Comparison of ENCODE assay signal across 12 mouse cellular contexts in the genomic region with DNA sequence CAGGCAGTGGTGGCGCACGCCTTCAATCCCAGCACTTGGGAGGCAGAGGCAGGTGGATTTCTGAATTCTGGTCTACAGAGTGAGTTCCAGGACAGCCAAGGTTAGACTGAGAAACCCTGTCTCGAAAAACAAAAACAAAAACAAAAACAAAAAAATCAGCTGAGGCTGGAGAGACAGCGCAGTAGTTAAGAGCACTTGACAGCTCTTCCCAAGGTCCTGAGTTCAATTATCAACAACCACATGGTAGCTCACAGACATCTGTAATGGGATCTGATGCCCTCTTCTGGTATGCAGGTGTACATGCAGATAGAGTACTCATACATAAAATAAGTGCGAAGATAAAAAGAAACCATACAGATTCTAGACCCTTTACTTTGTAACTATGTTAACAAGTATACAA. TPM values are rescaled to one million over a fixed set of nuclear protein-coding genes. Genes with fewer than 3 reads are reported as not detected.
DNase-seq lines count a peak whose midpoint lies in the region; ATAC-seq lines count a peak whose summit lies in the region.
"Had no signal": no experiment of that assay in that cellular context is flagged by ENCODE, and none has a peak within 500 bp of the region (broad histone marks: within the 10 kb centered on the region; RNA-seq: fewer than 3 reads in every experiment).

No protein-coding gene starts in this region.

- peak; percentile 3; the same call in 1 of the 2 replicates for ATAC-seq in forebrain, embryonic 12.5 days (ENCODE audit: low FRiP score)
- ATAC-seq in forebrain, embryonic 14.5 days, result no peak
- no peak for ATAC-seq in midbrain, embryonic 11.5 days (ENCODE audit: low FRiP score)
- no peak for ATAC-seq in midbrain, embryonic 14.5 days (ENCODE audit: low FRiP score, low TSS enrichment)
- no peak for ATAC-seq in limb, embryonic 12.5 days (ENCODE audit: insufficient number of reproducible peaks, insufficient read depth, low FRiP score, low TSS enrichment, low read depth)
- ATAC-seq in stomach, embryonic 16.5 days (ENCODE audit: insufficient read depth, low FRiP score), result peak; percentile 1; the same call in 1 of the 2 replicates

- H3K4me1 ChIP-seq in forebrain, embryonic 12.5 days, result peaks cover 23% of the 10 kb centered on the region
- peaks cover 8% of the 10 kb centered on the region; the same call in 1 of the 2 replicates for H3K4me1 ChIP-seq in forebrain, embryonic 14.5 days (ENCODE audit: control insufficient read depth, insufficient read depth, low read length)
- peaks cover 10% of the 10 kb centered on the region for H3K4me1 ChIP-seq in midbrain, embryonic 11.5 days (ENCODE audit: control insufficient read depth, insufficient read depth, low read length)
- H3K4me1 ChIP-seq in midbrain, embryonic 14.5 days (ENCODE audit: control insufficient read depth, insufficient read depth, low read length), result peaks cover 12% of the 10 kb centered on the region
- H3K4me1 ChIP-seq in limb, embryonic 12.5 days (replicated peaks), result peaks cover 22% of the 10 kb centered on the region
- peaks cover 19% of the 10 kb centered on the region for H3K4me1 ChIP-seq in stomach, embryonic 16.5 days (ENCODE audit: control insufficient read depth, insufficient read depth, low read length)

- H3K27ac ChIP-seq in forebrain, embryonic 12.5 days, result no peak overlapping the region
- H3K27ac ChIP-seq in forebrain, embryonic 14.5 days (ENCODE audit: low read depth, low read length), result no peak overlapping the region
- H3K27ac ChIP-seq in midbrain, embryonic 11.5 days (ENCODE audit: low read depth, low read length), result no peak overlapping the region
- H3K27ac ChIP-seq in midbrain, embryonic 14.5 days (replicated peaks; ENCODE audit: low read depth, low read length), result no peak overlapping the region
- H3K27ac ChIP-seq in limb, embryonic 12.5 days, result no peak overlapping the region
- H3K27ac ChIP-seq in stomach, embryonic 16.5 days (ENCODE audit: low read length), result no peak overlapping the region
- H3K27ac ChIP-seq: macrophage had no signal

- no peak overlapping the region for H3K9ac ChIP-seq in forebrain, embryonic 12.5 days
- no peak overlapping the region for H3K9ac ChIP-seq in forebrain, embryonic 14.5 days (ENCODE audit: low read length)
- no peak overlapping the region for H3K9ac ChIP-seq in midbrain, embryonic 11.5 days (ENCODE audit: low read length)
- H3K9ac ChIP-seq in midbrain, embryonic 14.5 days (replicated peaks; ENCODE audit: low read length), result no peak overlapping the region
- no peak overlapping the region for H3K9ac ChIP-seq in limb, embryonic 12.5 days (replicated peaks)
- no peak overlapping the region for H3K9ac ChIP-seq in stomach, embryonic 16.5 days (ENCODE audit: low read length)
- H3K9ac ChIP-seq: embryonic facial prominence, embryonic 12.5 days had no signal

- DNase-seq in forebrain, embryonic 14.5 days (ENCODE audit: low spot score), result no peak
- peak; percentile 77 for DNase-seq in midbrain, embryonic 11.5 days (ENCODE audit: low spot score, missing footprints)
- DNase-seq in midbrain, embryonic 14.5 days, result no peak
- no peak for DNase-seq in kidney, postnatal 10 days
- no peak for DNase-seq in left cerebral cortex, adult 9 months (ENCODE audit: low spot score in 2 of 2)

- no peaks in the 10 kb centered on the region for H3K27me3 ChIP-seq in forebrain, embryonic 12.5 days
- H3K27me3 ChIP-seq in forebrain, embryonic 14.5 days (replicated peaks; ENCODE audit: control insufficient read depth, insufficient read depth, low read length), result no peaks in the 10 kb centered on the region
- no peaks in the 10 kb centered on the region for H3K27me3 ChIP-seq in midbrain, embryonic 11.5 days (ENCODE audit: control insufficient read depth, insufficient read depth, low read length)
- H3K27me3 ChIP-seq in midbrain, embryonic 14.5 days (ENCODE audit: control insufficient read depth, insufficient read depth, low read length), result no peaks in the 10 kb centered on the region
- H3K27me3 ChIP-seq in limb, embryonic 12.5 days, result no peaks in the 10 kb centered on the region
- H3K27me3 ChIP-seq in stomach, embryonic 16.5 days (ENCODE audit: control insufficient read depth, insufficient read depth, low read length), result no peaks in the 10 kb centered on the region
- H3K27me3 ChIP-seq: embryonic facial prominence, embryonic 12.5 days; forebrain, embryonic 15.5 days; limb, embryonic 13.5 days had no signal

- no peak overlapping the region for H3K4me2 ChIP-seq in forebrain, embryonic 12.5 days
- H3K4me2 ChIP-seq in forebrain, embryonic 14.5 days (ENCODE audit: low read length), result no peak overlapping the region
- H3K4me2 ChIP-seq in midbrain, embryonic 11.5 days, result no peak overlapping the region
- H3K4me2 ChIP-seq in midbrain, embryonic 14.5 days (ENCODE audit: low read length), result no peak overlapping the region
- 0 out of 2 replicates have a peak overlapping the region, but pooled peaks have one; percentile 87 for H3K4me2 ChIP-seq in limb, embryonic 12.5 days
- no peak overlapping the region for H3K4me2 ChIP-seq in stomach, embryonic 16.5 days (ENCODE audit: low read depth, low read length)

- peaks cover 34% of the 10 kb centered on the region for H3K36me3 ChIP-seq in forebrain, embryonic 12.5 days (replicated peaks)
- peaks cover 33% of the 10 kb centered on the region for H3K36me3 ChIP-seq in forebrain, embryonic 14.5 days (ENCODE audit: control insufficient read depth, insufficient read depth, low read length)
- peaks cover 23% of the 10 kb centered on the region for H3K36me3 ChIP-seq in midbrain, embryonic 11.5 days (ENCODE audit: control insufficient read depth, insufficient read depth, low read length)
- H3K36me3 ChIP-seq in midbrain, embryonic 14.5 days (ENCODE audit: control insufficient read depth, insufficient read depth, low read length), result peaks cover 29% of the 10 kb centered on the region
- peaks cover 33% of the 10 kb centered on the region for H3K36me3 ChIP-seq in limb, embryonic 12.5 days
- peaks cover 24% of the 10 kb centered on the region for H3K36me3 ChIP-seq in stomach, embryonic 16.5 days (ENCODE audit: control insufficient read depth, insufficient read depth, low read length)

- 78% methylated on average over 5 of the region's 5 CpGs for WGBS in forebrain, embryonic 12.5 days
- WGBS in forebrain, embryonic 14.5 days, result 80% methylated on average over 5 of the region's 5 CpGs
- WGBS in midbrain, embryonic 11.5 days, result 77% methylated on average over 5 of the region's 5 CpGs
- 82% methylated on average over 5 of the region's 5 CpGs for WGBS in midbrain, embryonic 14.5 days
- WGBS in limb, embryonic 12.5 days, result 81% methylated on average over 5 of the region's 5 CpGs
- 71% methylated on average over 5 of the region's 5 CpGs for whole genome bisulfite sequencing in stomach, embryonic 16.5 days

- H3K9me3 ChIP-seq in forebrain, embryonic 12.5 days, result no peaks in the 10 kb centered on the region
- no peaks in the 10 kb centered on the region for H3K9me3 ChIP-seq in forebrain, embryonic 14.5 days (replicated peaks; ENCODE audit: control insufficient read depth, low read length)
- H3K9me3 ChIP-seq in midbrain, embryonic 11.5 days (ENCODE audit: control insufficient read depth, low read length), result no peaks in the 10 kb centered on the region
- no peaks in the 10 kb centered on the region for H3K9me3 ChIP-seq in midbrain, embryonic 14.5 days (ENCODE audit: control insufficient read depth, low read length)
- no peaks in the 10 kb centered on the region for H3K9me3 ChIP-seq in limb, embryonic 12.5 days
- no peaks in the 10 kb centered on the region for H3K9me3 ChIP-seq in stomach, embryonic 16.5 days (replicated peaks; ENCODE audit: control insufficient read depth, low read length)
- H3K9me3 ChIP-seq: embryonic facial prominence, embryonic 12.5 days; forebrain, embryonic 15.5 days; limb, embryonic 13.5 days had no signal

- 0 out of 2 replicates have a peak overlapping the region, but pooled peaks have one; percentile 95 for H3K4me3 ChIP-seq in forebrain, embryonic 12.5 days (replicated peaks)
- no peak overlapping the region for H3K4me3 ChIP-seq in forebrain, embryonic 14.5 days (ENCODE audit: low read depth, low read length)
- no peak overlapping the region for H3K4me3 ChIP-seq in midbrain, embryonic 11.5 days (ENCODE audit: low read depth, low read length)
- H3K4me3 ChIP-seq in midbrain, embryonic 14.5 days (replicated peaks; ENCODE audit: low read depth, low read length), result no peak overlapping the region
- no peak overlapping the region for H3K4me3 ChIP-seq in limb, embryonic 12.5 days (replicated peaks)
- no peak overlapping the region for H3K4me3 ChIP-seq in stomach, embryonic 16.5 days (replicated peaks; ENCODE audit: low read length)

RNA-seq across cellular contexts. Expression of gene Rpl11, which starts 0.6 kb away (rescaled TPM):
- polyA plus RNA-seq in forebrain, embryonic 12.5 days (2016; fragmentation: Nextera tagmentation; extraction: Ambion mirVana), result 315 and 333 TPM in 2 replicates
- polyA plus RNA-seq in forebrain, embryonic 14.5 days (2014; fragmentation: Nextera tagmentation; extraction: Ambion mirVana), result 331 and 459 TPM in 2 replicates
- 333 and 390 TPM in 2 replicates for polyA plus RNA-seq in midbrain, embryonic 11.5 days (2014; fragmentation: Nextera tagmentation; extraction: Ambion mirVana)
- polyA plus RNA-seq in midbrain, embryonic 14.5 days (2014; fragmentation: Nextera tagmentation; extraction: Ambion mirVana), result 312 and 346 TPM in 2 replicates
- 442 and 453 TPM in 2 replicates for polyA plus RNA-seq in limb, embryonic 12.5 days (2016; fragmentation: Nextera tagmentation; extraction: Ambion mirVana)
- polyA plus RNA-seq in stomach, embryonic 16.5 days (2015; fragmentation: Nextera tagmentation; extraction: Ambion mirVana), result 352 and 411 TPM in 2 replicates

RNA-seq across cellular contexts. Expression of gene Eloa, which starts 32.3 kb away (rescaled TPM):
- 34.2 and 37.6 TPM in 2 replicates for polyA plus RNA-seq in forebrain, embryonic 12.5 days (2016; fragmentation: Nextera tagmentation; extraction: Ambion mirVana)
- 33.7 and 38.1 TPM in 2 replicates for polyA plus RNA-seq in forebrain, embryonic 14.5 days (2014; fragmentation: Nextera tagmentation; extraction: Ambion mirVana)
- polyA plus RNA-seq in midbrain, embryonic 11.5 days (2014; fragmentation: Nextera tagmentation; extraction: Ambion mirVana), result 42.8 and 43.6 TPM in 2 replicates
- polyA plus RNA-seq in midbrain, embryonic 14.5 days (2014; fragmentation: Nextera tagmentation; extraction: Ambion mirVana), result 25.0 and 33.8 TPM in 2 replicates
- polyA plus RNA-seq in limb, embryonic 12.5 days (2016; fragmentation: Nextera tagmentation; extraction: Ambion mirVana), result 40.6 and 45.3 TPM in 2 replicates
- polyA plus RNA-seq in stomach, embryonic 16.5 days (2015; fragmentation: Nextera tagmentation; extraction: Ambion mirVana), result 41.0 and 44.2 TPM in 2 replicates

Comparison
In these comparisons a context has a peak if more than half of its experiments do, and no peak if none do; other contexts are left out.
1. ATAC-seq: peak in forebrain, embryonic 12.5 days (single experiment) and stomach, embryonic 16.5 days (single experiment); none in forebrain, embryonic 14.5 days (single experiment), midbrain, embryonic 11.5 days (single experiment), midbrain, embryonic 14.5 days (single experiment) and limb, embryonic 12.5 days (single experiment).